Mouse (Mus musculus) MEL (cell line): Measurements from ENCODE around the gene Nkain1.

Experiments
- CTCF ChIP-seq, 3 experiments: IDR thresholded peaks in 2 of 3; conservative IDR thresholded peaks in 1 of 3; 2 replicates each; pipeline ENCODE4 v1.5.1; 2011 to 2012; ENCODE audit warnings: low read length in 3 of 3, low read depth in 2 of 3, mild to moderate bottlenecking in 2 of 3, improper control_type of control experiment in 1 of 3, inconsistent platforms in 1 of 3, mixed read lengths in 1 of 3, moderate library complexity in 1 of 3; ENCODE audit not compliant: control insufficient read depth in 1 of 3, insufficient read depth in 1 of 3, poor library complexity in 1 of 3, severe bottlenecking in 1 of 3
- EP300 ChIP-seq, 2 experiments: IDR thresholded peaks; 2 replicates each; pipeline ENCODE4 v1.6.1; 2011; ENCODE audit warnings: improper control_type of control experiment in 2 of 2, low read length in 2 of 2, low read depth in 1 of 2, mild to moderate bottlenecking in 1 of 2
- KAT2A ChIP-seq: conservative IDR thresholded peaks from 2 replicates; pipeline ENCODE4 v1.6.1; 2012; ENCODE audit warnings: low read depth, low read length, improper control_type of control experiment, inconsistent platforms
- MAFK ChIP-seq: IDR thresholded peaks from 2 replicates; pipeline ENCODE4 v1.6.1; 2011; ENCODE audit warnings: low read depth, mild to moderate bottlenecking, low read length, improper control_type of control experiment, borderline replicate concordance
- NELFE ChIP-seq: IDR thresholded peaks from 2 replicates; pipeline ENCODE4 v1.6.1; 2011; ENCODE audit warnings: low read depth, low read length, improper control_type of control experiment
- POLR2A ChIP-seq, 2 experiments: IDR thresholded peaks; 2 replicates each; pipeline ENCODE4 v1.6.1; 2011 to 2012; ENCODE audit warnings: low read length in 2 of 2, mild to moderate bottlenecking in 2 of 2, control low read depth in 1 of 2, improper control_type of control experiment in 1 of 2, low read depth in 1 of 2, moderate library complexity in 1 of 2; ENCODE audit not compliant: control insufficient read depth in 1 of 2, insufficient read depth in 1 of 2, poor library complexity in 1 of 2
- POLR2AphosphoS5 ChIP-seq: IDR thresholded peaks from 2 replicates; pipeline ENCODE4 v1.6.1; 2012; ENCODE audit warnings: low read depth, borderline replicate concordance, mild to moderate bottlenecking, inconsistent platforms, low read length, moderate library complexity, mixed read lengths
- UBTF ChIP-seq: IDR thresholded peaks from 2 replicates; pipeline ENCODE4 v1.6.1; 2012; ENCODE audit warnings: low read depth, mild to moderate bottlenecking, inconsistent platforms, low read length, improper control_type of control experiment, moderate library complexity, borderline replicate concordance; ENCODE audit not compliant: insufficient read depth
- ZC3H11A ChIP-seq: IDR thresholded peaks from 2 replicates; pipeline ENCODE4 v1.6.1; 2012; ENCODE audit warnings: low read depth, mild to moderate bottlenecking, inconsistent platforms, low read length, improper control_type of control experiment

DNA sequence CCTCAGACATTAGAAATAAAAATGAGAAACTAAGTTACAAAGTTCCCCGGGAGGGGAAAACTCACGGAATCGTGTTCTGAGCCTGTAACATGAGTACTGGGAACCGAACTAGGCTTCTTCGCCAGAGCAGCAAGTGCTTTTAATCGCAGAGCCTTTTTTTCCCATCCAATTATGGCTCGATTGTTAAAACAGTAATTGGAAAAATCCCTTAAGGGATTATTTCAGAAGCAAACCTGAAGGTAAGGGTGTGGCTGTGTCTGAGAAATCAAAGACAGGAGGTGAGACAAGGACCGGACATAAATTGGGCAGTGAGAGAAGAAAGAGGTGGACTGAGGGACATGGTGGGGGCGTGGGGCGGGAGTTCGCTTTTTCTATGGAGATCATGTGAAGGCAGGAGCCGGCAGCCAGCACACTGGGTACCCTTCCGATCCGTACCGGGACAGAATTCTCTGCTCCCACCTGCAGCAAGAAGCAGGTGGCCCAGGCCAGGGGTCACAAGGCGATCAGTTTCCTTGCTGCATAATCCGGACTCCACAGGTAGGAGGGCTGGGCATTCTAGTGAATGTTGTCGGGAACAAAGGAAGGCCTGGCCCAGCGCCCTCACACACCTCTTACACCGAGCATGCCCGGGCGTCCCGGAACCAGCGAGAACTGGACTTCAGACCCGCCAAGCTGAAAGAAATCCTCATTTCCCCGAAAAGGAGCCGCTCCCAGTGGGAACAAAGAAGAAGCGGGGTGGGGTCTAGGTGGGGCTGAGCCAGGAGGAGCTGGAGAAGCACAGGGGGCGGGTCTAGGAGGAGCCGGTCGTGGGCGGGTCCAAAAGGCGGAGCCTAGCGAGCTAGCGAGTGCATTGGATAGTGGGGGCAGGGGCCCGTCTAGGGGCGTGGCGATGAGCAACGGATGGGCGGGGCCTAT, 54.1 kb downstream of the Nkain1 start:
- TF ChIP-seq POLR2A (IDR thresholded peaks at IDR 0.05; ENCODE audit: control insufficient read depth in 1 of 2, insufficient read depth in 1 of 2, low read depth in 1 of 2, low read length in 2 of 2, poor library complexity in 1 of 2) (0 out of 4 replicates have a peak, but pooled peaks of 1 of the 2 experiments have one; percentile 20), MAFK (no peak), KAT2A (no peak), POLR2AphosphoS5 (no peak), CTCF (IDR thresholded peaks at IDR 0.05 in 2 of 3, conservative IDR thresholded peaks at IDR 0.05 in 1 of 3; ENCODE audit: control insufficient read depth in 1 of 3, insufficient read depth in 1 of 3, low read depth in 2 of 3, low read length in 3 of 3, poor library complexity in 1 of 3, severe bottlenecking in 1 of 3) (no peak), EP300 (IDR thresholded peaks at IDR 0.05; ENCODE audit: low read depth in 1 of 2, low read length in 2 of 2) (no peak), ZC3H11A (no peak), NELFE (no peak), UBTF (no peak)
